Mouse (Mus musculus): Measurements from ENCODE around the gene Rab42. TPM values are rescaled to one million over a fixed set of nuclear protein-coding genes. Genes with fewer than 3 reads are reported as not detected.
"Not testable (repeated sequence)": the region's sequence is repeated elsewhere in the genome, so short reads cannot be mapped to it uniquely, and the experiment has no call there.

Gene Rab42
- polyA plus RNA-seq, 1 experiment from 2014 or later: 1.2 TPM

GRCm38 (mm10) chr4:132309140-132309848, 6.1 kb upstream of the Rab42 start:
- ATAC-seq (replicated peaks; ENCODE audit: low FRiP score): no peak
- Histone ChIP-seq H3K4me1 (replicated peaks; ENCODE audit: control insufficient read depth, insufficient read depth, low read length) (no peaks in the 10 kb centered on the region; the same call in 1 of the 2 replicates), H3K36me3 (ENCODE audit: control insufficient read depth, insufficient read depth, low read length) (peaks cover 11% of the 10 kb centered on the region; the same call in 1 of the 2 replicates), H3K9ac (ENCODE audit: low read length) (peak overlapping the region; percentile 87), H3K27me3 (ENCODE audit: control insufficient read depth, insufficient read depth, low read length) (no peaks in the 10 kb centered on the region), H3K4me3 (ENCODE audit: low read depth, low read length) (peak overlapping the region; percentile 73), H3K4me2 (ENCODE audit: low read depth, low read length, severe bottlenecking) (peak overlapping the region; percentile 72), H3K27ac (ENCODE audit: low read depth, low read length) (peak overlapping the region; percentile 74), H3K9me3 (ENCODE audit: control insufficient read depth, low read length) (no peaks in the 10 kb centered on the region)
- under 1% methylated on average over 15 of the region's 15 CpGs for WGBS
- DNase-seq (ENCODE audit: low spot score): no peak

- ATAC-seq (replicated peaks; ENCODE audit: low FRiP score) (peak; percentile 92), DNase-seq (ENCODE audit: low spot score) (peak; percentile 90)
- Histone ChIP-seq H3K36me3 (ENCODE audit: control insufficient read depth, insufficient read depth, low read length) (peaks cover 11% of the 10 kb centered on the region; the same call in 1 of the 2 replicates), H3K4me3 (ENCODE audit: low read depth, low read length) (peak overlapping the region; percentile 73), H3K9me3 (ENCODE audit: control insufficient read depth, low read length) (no peaks in the 10 kb centered on the region), H3K4me2 (ENCODE audit: low read depth, low read length, severe bottlenecking) (peak overlapping the region; percentile 72), H3K4me1 (replicated peaks; ENCODE audit: control insufficient read depth, insufficient read depth, low read length) (no peaks in the 10 kb centered on the region; the same call in 1 of the 2 replicates), H3K9ac (ENCODE audit: low read length) (peak overlapping the region; percentile 87), H3K27me3 (ENCODE audit: control insufficient read depth, insufficient read depth, low read length) (no peaks in the 10 kb centered on the region), H3K27ac (ENCODE audit: low read depth, low read length) (peak overlapping the region; percentile 74; the same call in 1 of the 2 replicates)
- WGBS: 1% methylated on average over 41 of the region's 41 CpGs
Observed at GRCm38 (mm10) chr4:132308437-132309139, 5.4 kb upstream of the Rab42 start.

- H3K27me3 ChIP-seq (ENCODE audit: control insufficient read depth, insufficient read depth, low read length): no peaks in the 10 kb centered on the region
- no peak overlapping the region for H3K27ac ChIP-seq (ENCODE audit: low read depth, low read length)
- DNase-seq (ENCODE audit: low spot score) (no peak), ATAC-seq (replicated peaks; ENCODE audit: low FRiP score) (no peak)
- no peak overlapping the region for H3K4me2 ChIP-seq (ENCODE audit: low read depth, low read length, severe bottlenecking)
- H3K4me3 ChIP-seq (ENCODE audit: low read depth, low read length): no peak overlapping the region
- no peaks in the 10 kb centered on the region for H3K9me3 ChIP-seq (ENCODE audit: control insufficient read depth, low read length)
- no peak overlapping the region for H3K9ac ChIP-seq (ENCODE audit: low read length)
- 84% methylated on average over 6 of the region's 6 CpGs for WGBS
- H3K36me3 ChIP-seq (ENCODE audit: control insufficient read depth, insufficient read depth, low read length): peaks cover 8% of the 10 kb centered on the region; the same call in 1 of the 2 replicates
- peaks cover 3% of the 10 kb centered on the region; the same call in 1 of the 2 replicates for H3K4me1 ChIP-seq (replicated peaks; ENCODE audit: control insufficient read depth, insufficient read depth, low read length)
Observed at GRCm38 (mm10) chr4:132306004-132306403, 2.8 kb upstream of the Rab42 start.

- DNase-seq (ENCODE audit: low spot score) (no peak), ATAC-seq (replicated peaks; ENCODE audit: low FRiP score) (no peak)
- H3K36me3 ChIP-seq (ENCODE audit: control insufficient read depth, insufficient read depth, low read length): peaks cover 6% of the 10 kb centered on the region; the same call in 1 of the 2 replicates
- H3K4me3 ChIP-seq (ENCODE audit: low read depth, low read length): no peak overlapping the region
- no peak overlapping the region for H3K9ac ChIP-seq (ENCODE audit: low read length)
- 90% methylated on average over 8 of the region's 8 CpGs for WGBS
- no peaks in the 10 kb centered on the region for H3K27me3 ChIP-seq (ENCODE audit: control insufficient read depth, insufficient read depth, low read length)
- no peaks in the 10 kb centered on the region for H3K9me3 ChIP-seq (ENCODE audit: control insufficient read depth, low read length)
- H3K27ac ChIP-seq (ENCODE audit: low read depth, low read length): no peak overlapping the region
- H3K4me1 ChIP-seq (replicated peaks; ENCODE audit: control insufficient read depth, insufficient read depth, low read length): peaks cover 3% of the 10 kb centered on the region; the same call in 1 of the 2 replicates
- H3K4me2 ChIP-seq (ENCODE audit: low read depth, low read length, severe bottlenecking): no peak overlapping the region
Observed at GRCm38 (mm10) chr4:132305276-132305675, 2.1 kb upstream of the Rab42 start.

GRCm38 (mm10) chr4:132303484-132303883, 299 bp upstream of the Rab42 start:
- H3K4me1 ChIP-seq (replicated peaks; ENCODE audit: control insufficient read depth, insufficient read depth, low read length); DNase-seq (ENCODE audit: low spot score); ATAC-seq (replicated peaks; ENCODE audit: low FRiP score); H3K27me3 ChIP-seq (ENCODE audit: control insufficient read depth, insufficient read depth, low read length); H3K36me3 ChIP-seq (ENCODE audit: control insufficient read depth, insufficient read depth, low read length); H3K9me3 ChIP-seq (ENCODE audit: control insufficient read depth, low read length); H3K9ac ChIP-seq (ENCODE audit: low read length); H3K27ac ChIP-seq (ENCODE audit: low read depth, low read length): not testable (repeated sequence)
- Histone ChIP-seq H3K4me2 (ENCODE audit: low read depth, low read length, severe bottlenecking) (peak overlapping the region; percentile 70; the same call in 1 of the 2 replicates), H3K4me3 (ENCODE audit: low read depth, low read length) (peak overlapping the region; percentile 40; the same call in 1 of the 2 replicates)
- 43% methylated on average over 6 of the region's 6 CpGs for WGBS

- peak overlapping the region; percentile 40 for H3K4me3 ChIP-seq (ENCODE audit: low read depth, low read length)
- peak overlapping the region; percentile 59; the same call in 1 of the 2 replicates for H3K9ac ChIP-seq (ENCODE audit: low read length)
- no peaks in the 10 kb centered on the region for H3K9me3 ChIP-seq (ENCODE audit: control insufficient read depth, low read length)
- no peaks in the 10 kb centered on the region for H3K36me3 ChIP-seq (ENCODE audit: control insufficient read depth, insufficient read depth, low read length)
- peak overlapping the region; percentile 70 for H3K4me2 ChIP-seq (ENCODE audit: low read depth, low read length, severe bottlenecking)
- no peak for DNase-seq (ENCODE audit: low spot score)
- H3K27me3 ChIP-seq (ENCODE audit: control insufficient read depth, insufficient read depth, low read length): no peaks in the 10 kb centered on the region
- WGBS: 67% methylated on average over 16 of the region's 16 CpGs
- ATAC-seq (replicated peaks; ENCODE audit: low FRiP score): no peak
- peaks cover 3% of the 10 kb centered on the region; the same call in 1 of the 2 replicates for H3K4me1 ChIP-seq (replicated peaks; ENCODE audit: control insufficient read depth, insufficient read depth, low read length)
- no peak overlapping the region for H3K27ac ChIP-seq (ENCODE audit: low read depth, low read length)
Observed at GRCm38 (mm10) chr4:132301965-132302938, 933 bp downstream of the Rab42 start.

GRCm38 (mm10) chr4:132301486-132301885, 1.7 kb downstream of the Rab42 start:
- H3K9ac ChIP-seq (ENCODE audit: low read length): no peak overlapping the region
- no peaks in the 10 kb centered on the region for H3K27me3 ChIP-seq (ENCODE audit: control insufficient read depth, insufficient read depth, low read length)
- DNase-seq (ENCODE audit: low spot score) (no peak), ATAC-seq (replicated peaks; ENCODE audit: low FRiP score) (no peak)
- H3K27ac ChIP-seq (ENCODE audit: low read depth, low read length): no peak overlapping the region
- H3K4me3 ChIP-seq (ENCODE audit: low read depth, low read length): no peak overlapping the region
- H3K36me3 ChIP-seq (ENCODE audit: control insufficient read depth, insufficient read depth, low read length): no peaks in the 10 kb centered on the region
- 89% methylated on average over 6 of the region's 6 CpGs for WGBS
- no peaks in the 10 kb centered on the region for H3K9me3 ChIP-seq (ENCODE audit: control insufficient read depth, low read length)
- H3K4me2 ChIP-seq (ENCODE audit: low read depth, low read length, severe bottlenecking): no peak overlapping the region
- peaks cover 3% of the 10 kb centered on the region; the same call in 1 of the 2 replicates for H3K4me1 ChIP-seq (replicated peaks; ENCODE audit: control insufficient read depth, insufficient read depth, low read length)

- no peak overlapping the region for H3K4me2 ChIP-seq (ENCODE audit: low read depth, low read length, severe bottlenecking)
- no peaks in the 10 kb centered on the region for H3K9me3 ChIP-seq (ENCODE audit: control insufficient read depth, low read length)
- ATAC-seq (replicated peaks; ENCODE audit: low FRiP score) (no peak), DNase-seq (ENCODE audit: low spot score) (no peak)
- peaks cover 3% of the 10 kb centered on the region; the same call in 1 of the 2 replicates for H3K4me1 ChIP-seq (replicated peaks; ENCODE audit: control insufficient read depth, insufficient read depth, low read length)
- H3K4me3 ChIP-seq (ENCODE audit: low read depth, low read length): no peak overlapping the region
- no peak overlapping the region for H3K27ac ChIP-seq (ENCODE audit: low read depth, low read length)
- WGBS: 91% methylated on average over 1 of the region's 1 CpGs
- H3K36me3 ChIP-seq (ENCODE audit: control insufficient read depth, insufficient read depth, low read length): no peaks in the 10 kb centered on the region
- no peaks in the 10 kb centered on the region for H3K27me3 ChIP-seq (ENCODE audit: control insufficient read depth, insufficient read depth, low read length)
- H3K9ac ChIP-seq (ENCODE audit: low read length): no peak overlapping the region
Observed at GRCm38 (mm10) chr4:132299849-132300248, 3.3 kb downstream of the Rab42 start.

All from forebrain, embryonic 11.5 days (tissue).